Mouse (Mus musculus) adipocyte (in vitro differentiated cells): ENCODE results near the gene Tmem150a.

ENCODE experiments used
- DNase-seq: peaks from one replicate; pipeline ENCODE4 v3.0.0-alpha.2; 2016; ENCODE audit warnings: low spot score

Gene Tmem150a

GRCm38 (mm10) chr6:72355066-72355911 is at the start of gene Tmem150a:
Tmem150a (plus strand) TSS chr6:72355447.
- peak; percentile 85 for DNase-seq

GRCm38 (mm10) chr6:72312198-72312597 is 43.0 kb upstream of the Tmem150a start:
- DNase-seq = no peak

- DNase-seq = no peak
Measured at GRCm38 (mm10) chr6:72313124-72313867, 42.0 kb upstream of the Tmem150a start.

GRCm38 (mm10) chr6:72315384-72315783 is 39.9 kb upstream of the Tmem150a start:
- peak; percentile 8 for DNase-seq

GRCm38 (mm10) chr6:72316044-72316443 is 39.2 kb upstream of the Tmem150a start:
- DNase-seq = no peak

GRCm38 (mm10) chr6:72318440-72318839 is 36.8 kb upstream of the Tmem150a start:
- DNase-seq = no peak

GRCm38 (mm10) chr6:72319019-72319418 is 36.2 kb upstream of the Tmem150a start:
- DNase-seq = peak; percentile 28

GRCm38 (mm10) chr6:72322936-72323335 is 32.3 kb upstream of the Tmem150a start:
- DNase-seq = no peak

- no peak for DNase-seq
Measured at GRCm38 (mm10) chr6:72323786-72324508, 31.3 kb upstream of the Tmem150a start.

- DNase-seq = peak; percentile 30
Measured at GRCm38 (mm10) chr6:72326274-72326673, 29.0 kb upstream of the Tmem150a start.

GRCm38 (mm10) chr6:72329019-72329418 is 26.2 kb upstream of the Tmem150a start:
- DNase-seq = no peak

GRCm38 (mm10) chr6:72330133-72330532 is 25.1 kb upstream of the Tmem150a start:
- DNase-seq = no peak

- DNase-seq = no peak
Measured at GRCm38 (mm10) chr6:72333111-72333510, 22.1 kb upstream of the Tmem150a start.

- DNase-seq = no peak
Measured at GRCm38 (mm10) chr6:72340481-72340880, 14.8 kb upstream of the Tmem150a start.

GRCm38 (mm10) chr6:72344396-72345073 is 10.7 kb upstream of the Tmem150a start:
- no peak for DNase-seq

GRCm38 (mm10) chr6:72345074-72345567 is 10.1 kb upstream of the Tmem150a start, which contains the start of gene Usp39:
Usp39 (minus strand) TSS chr6:72345184.
- peak; percentile 97 for DNase-seq

GRCm38 (mm10) chr6:72345633-72346032 is 9.6 kb upstream of the Tmem150a start:
- no peak for DNase-seq

GRCm38 (mm10) chr6:72346261-72346660 is 9.0 kb upstream of the Tmem150a start:
- DNase-seq = no peak

GRCm38 (mm10) chr6:72347166-72347941 is 7.9 kb upstream of the Tmem150a start, which contains the start of gene 0610030E20Rik:
0610030E20Rik (plus strand) TSS chr6:72347317.
- DNase-seq = peak; percentile 84

GRCm38 (mm10) chr6:72348411-72348810 is 6.8 kb upstream of the Tmem150a start:
- DNase-seq = no peak

GRCm38 (mm10) chr6:72350214-72350613 is 5.0 kb upstream of the Tmem150a start:
- no peak for DNase-seq
